Mouse (Mus musculus): Measurements from ENCODE around the gene Calm1. TPM values are rescaled to one million over a fixed set of nuclear protein-coding genes. Genes with fewer than 3 reads are reported as not detected.
A peak's percentile ranks its signal among the peaks of the same experiment; 100 is the strongest.

Calm1 gene
- total and polyA plus RNA-seq, 3 experiments: 524 to 3,339 (median 602) TPM

GRCm38 (mm10) chr12:100210973-100211372 lies 11.7 kb downstream of the Calm1 start:
- Histone ChIP-seq H3K9me3 (replicated peaks; ENCODE audit: insufficient read depth, low read length) (no peaks in the 10 kb centered on the region), H3K36me3 (ENCODE audit: control insufficient read depth in 1 of 2, insufficient read depth in 2 of 2, low read length in 2 of 2) (peaks cover 0 to 47% of the 10 kb centered on the region in 2 experiments), H3K4me3 (ENCODE audit: control insufficient read depth in 1 of 2, insufficient read depth in 1 of 2, low read depth in 2 of 2, low read length in 2 of 2) (peak overlapping the region; percentile 7 to 23; a peak in 3 of 4 replicates), H3K27me3 (ENCODE audit: control insufficient read depth in 1 of 2, insufficient read depth in 2 of 2, low read length in 2 of 2) (no peaks in the 10 kb centered on the region), H3K4me1 (ENCODE audit: control insufficient read depth in 1 of 2, insufficient read depth in 2 of 2, low read length in 2 of 2) (peaks cover 22 to 28% of the 10 kb centered on the region in 2 experiments), H3K27ac (ENCODE audit: control insufficient read depth, low read depth, low read length) (peak overlapping the region; percentile 83), H3K79me2 (ENCODE audit: control insufficient read depth, insufficient read depth, low read length, poor library complexity) (no peaks in the 10 kb centered on the region), H3K9ac (ENCODE audit: control insufficient read depth, low read depth, low read length, poor library complexity, severe bottlenecking) (peak overlapping the region; percentile 48)
- DNase-seq (ENCODE audit: low read depth, low spot score): peak; percentile 92
- peak; percentile 60; the same call in 1 of the 2 replicates for TF ChIP-seq RCOR1 (IDR thresholded peaks at IDR 0.05; ENCODE audit: low read depth, low read length)
- no peak for TF ChIP-seq NRF1 (IDR thresholded peaks at IDR 0.05; ENCODE audit: insufficient read depth, low read depth, low read length, poor library complexity, severe bottlenecking)
- TF ChIP-seq SIN3A (IDR thresholded peaks at IDR 0.05; ENCODE audit: low read length): peak; percentile 75
- no peak for TF ChIP-seq CHD1 (IDR thresholded peaks at IDR 0.05; ENCODE audit: low read depth, low read length)
- no peak for TF ChIP-seq ZNF384 (IDR thresholded peaks at IDR 0.05; ENCODE audit: low read depth, low read length)
- no peak for TF ChIP-seq ZC3H11A (IDR thresholded peaks at IDR 0.05; ENCODE audit: low read depth, low read length)
- TF ChIP-seq MAZ (IDR thresholded peaks at IDR 0.05; ENCODE audit: low read depth, low read length): 0 out of 2 replicates have a peak, but pooled peaks have one; percentile 22
- 0 out of 2 replicates have a peak, but pooled peaks have one; percentile 41 for TF ChIP-seq MYC (IDR thresholded peaks at IDR 0.05; ENCODE audit: low read depth, low read length)
- TF ChIP-seq KAT2A (conservative IDR thresholded peaks at IDR 0.05; ENCODE audit: low read depth, low read length): no peak; the same call in 1 of the 2 replicates
- TF ChIP-seq RAD21 (IDR thresholded peaks at IDR 0.05; ENCODE audit: low read depth, low read length): no peak
- TF ChIP-seq TBP (IDR thresholded peaks at IDR 0.05; ENCODE audit: low read depth, low read length): peak; percentile 12; the same call in 1 of the 2 replicates
- TF ChIP-seq POLR2AphosphoS5 (IDR thresholded peaks at IDR 0.05; ENCODE audit: borderline replicate concordance, low read depth, low read length): no peak
- TF ChIP-seq USF1 (IDR thresholded peaks at IDR 0.05; ENCODE audit: low read depth, low read length): 0 out of 2 replicates have a peak, but pooled peaks have one; percentile 29
- TF ChIP-seq MYB (IDR thresholded peaks at IDR 0.05; ENCODE audit: low read depth, low read length): peak; percentile 50
- peak in 1 of 2 experiments; percentile 40; a peak in 1 of 4 replicates for TF ChIP-seq POLR2A (IDR thresholded peaks at IDR 0.05; ENCODE audit: control insufficient read depth in 1 of 2, insufficient read depth in 1 of 2, low read depth in 1 of 2, low read length in 2 of 2, poor library complexity in 1 of 2)
- no peak for TF ChIP-seq CTCF (IDR thresholded peaks at IDR 0.05 in 2 of 3, conservative IDR thresholded peaks at IDR 0.05 in 1 of 3; ENCODE audit: control insufficient read depth in 1 of 3, insufficient read depth in 1 of 3, low read depth in 2 of 3, low read length in 3 of 3, poor library complexity in 1 of 3, severe bottlenecking in 1 of 3)
- no peak for TF ChIP-seq ELF1 (IDR thresholded peaks at IDR 0.05; ENCODE audit: low read depth, low read length)
- no peak for TF ChIP-seq SMC3 (IDR thresholded peaks at IDR 0.05; ENCODE audit: low read depth, low read length)
- TF ChIP-seq EP300 (IDR thresholded peaks at IDR 0.05; ENCODE audit: low read depth in 1 of 2, low read length in 2 of 2): peak; percentile 64 to 70
- TF ChIP-seq MAX (IDR thresholded peaks at IDR 0.05; ENCODE audit: low read length): peak; percentile 75
- TF ChIP-seq GABPA (IDR thresholded peaks at IDR 0.05; ENCODE audit: low read depth, low read length): no peak
- TF ChIP-seq CHD2 (IDR thresholded peaks at IDR 0.05; ENCODE audit: low read length): no peak
- TF ChIP-seq NELFE (IDR thresholded peaks at IDR 0.05; ENCODE audit: low read depth, low read length): peak; percentile 45; the same call in 1 of the 2 replicates
- peak; percentile 66 for TF ChIP-seq TCF12 (IDR thresholded peaks at IDR 0.05; ENCODE audit: low read depth, low read length)
- no peak for TF ChIP-seq TAL1 (IDR thresholded peaks at IDR 0.05; ENCODE audit: low read length)
- TF ChIP-seq GATA1 (IDR thresholded peaks at IDR 0.05; ENCODE audit: low read depth, low read length): no peak
- TF ChIP-seq ZMIZ1 (IDR thresholded peaks at IDR 0.05; ENCODE audit: low read depth, low read length): peak; percentile 60; the same call in 1 of the 2 replicates
- no peak for TF ChIP-seq E2F4 (IDR thresholded peaks at IDR 0.05; ENCODE audit: borderline replicate concordance, low read depth, low read length)
- 0 out of 2 replicates have a peak, but pooled peaks have one; percentile 11 for TF ChIP-seq ZKSCAN1 (IDR thresholded peaks at IDR 0.05; ENCODE audit: low read depth, low read length)
- TF ChIP-seq JUND (IDR thresholded peaks at IDR 0.05; ENCODE audit: low read depth, low read length): no peak
- TF ChIP-seq MEF2A (IDR thresholded peaks at IDR 0.05; ENCODE audit: extremely low read depth, insufficient replicate concordance, low read depth, low read length, poor library complexity, severe bottlenecking): no peak
- TF ChIP-seq ETS1 (IDR thresholded peaks at IDR 0.05; ENCODE audit: low read depth, low read length): peak; percentile 70
- 0 out of 2 replicates have a peak, but pooled peaks have one; percentile 42 for TF ChIP-seq POLR2AphosphoS2 (IDR thresholded peaks at IDR 0.05; ENCODE audit: low read length)
- no peak for TF ChIP-seq UBTF (IDR thresholded peaks at IDR 0.05; ENCODE audit: borderline replicate concordance, insufficient read depth, low read depth, low read length)
- TF ChIP-seq MXI1 (IDR thresholded peaks at IDR 0.05; ENCODE audit: low read depth, low read length): peak; percentile 55; the same call in 1 of the 2 replicates
- no peak for TF ChIP-seq USF2 (IDR thresholded peaks at IDR 0.05; ENCODE audit: borderline replicate concordance in 1 of 2, insufficient read depth in 1 of 2, low read depth in 1 of 2, low read length in 2 of 2)
- TF ChIP-seq BHLHE40 (IDR thresholded peaks at IDR 0.05; ENCODE audit: borderline replicate concordance, low read depth, low read length): no peak

Measured in MEL (cell line).